Mouse (Mus musculus): ENCODE results near the gene Cgnl1. TPM values are rescaled to one million over a fixed set of nuclear protein-coding genes. Genes with fewer than 3 reads are reported as not detected.

Gene Cgnl1
- polyA plus RNA-seq, 1 experiment from 2014 or later = 54.6 TPM

GRCm38 (mm10) chr9:71582771-71583170, 188.6 kb downstream of the Cgnl1 start:
- Histone ChIP-seq H3K36me3 (peaks cover 45% of the 10 kb centered on the region), H3K9ac (no peak overlapping the region), H3K4me1 (replicated peaks) (peaks cover 22% of the 10 kb centered on the region), H3K27me3 (replicated peaks) (no peaks in the 10 kb centered on the region), H3K9me3 (replicated peaks) (0 out of 2 replicates have a peak, but pooled peaks cover 12% of the 10 kb centered on the region), H3K4me2 (no peak overlapping the region), H3K27ac (ENCODE audit: poor library complexity, severe bottlenecking) (no peak overlapping the region), H3K4me3 (no peak overlapping the region)
- ATAC-seq (ENCODE audit: insufficient number of reproducible peaks, low FRiP score) = no peak
- WGBS = 64% methylated on average over 1 of the region's 1 CpGs

GRCm38 (mm10) chr9:71578896-71579564, 192.4 kb downstream of the Cgnl1 start:
- H3K27ac ChIP-seq (ENCODE audit: poor library complexity, severe bottlenecking) = no peak overlapping the region
- no peaks in the 10 kb centered on the region for H3K27me3 ChIP-seq (replicated peaks)
- H3K36me3 ChIP-seq = peaks cover 43% of the 10 kb centered on the region
- WGBS = 77% methylated on average over 7 of the region's 7 CpGs
- H3K9me3 ChIP-seq (replicated peaks) = no peaks in the 10 kb centered on the region
- H3K4me2 ChIP-seq = no peak overlapping the region
- H3K9ac ChIP-seq = no peak overlapping the region
- ATAC-seq (ENCODE audit: insufficient number of reproducible peaks, low FRiP score) = no peak
- H3K4me1 ChIP-seq (replicated peaks) = peaks cover 14% of the 10 kb centered on the region; the same call in 1 of the 2 replicates
- no peak overlapping the region for H3K4me3 ChIP-seq

Other genes with a start within 250 kb of the Cgnl1 start
- gene Myzap, start 179.2 kb downstream of the Cgnl1 start, polyA plus RNA-seq (2016; fragmentation: Nextera tagmentation; extraction: Ambion mirVana) = 64.7 and 65.3 TPM in 2 replicates

Measured in heart, embryonic 12.5 days (tissue).